Mouse (Mus musculus): ENCODE measurements at regions not wholly inside any gene's neighbourhood (a gene's known extent, or its start where the extent isn't known, plus 50 kb on each side); places are given as distances from the start of the nearest gene placed in this dataset.

DNA sequence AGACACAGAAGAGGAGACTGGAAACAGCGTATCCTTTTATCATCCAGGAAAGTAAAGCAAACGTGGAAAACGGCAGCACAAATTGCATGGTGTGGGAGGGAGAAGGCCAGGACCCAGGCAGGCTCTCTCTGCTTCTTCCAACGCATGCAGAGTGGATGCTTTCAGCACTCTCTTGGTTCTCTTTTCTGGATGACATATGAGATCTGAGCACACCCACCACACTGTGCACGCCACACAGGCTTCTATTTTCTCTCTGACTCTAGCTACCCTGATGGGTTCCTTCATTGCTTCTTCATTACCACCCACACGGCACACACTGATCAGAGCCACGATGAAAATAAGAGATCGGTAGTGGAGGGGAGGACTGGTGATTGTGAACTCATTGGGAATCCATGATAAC lies 97.3 kb downstream of the Cavin4 start:
- TF ChIP-seq POLR2A (IDR thresholded peaks at IDR 0.05; ENCODE audit: low read depth, low read length) = no peak
- TF ChIP-seq CTCF (IDR thresholded peaks at IDR 0.05; ENCODE audit: extremely low read depth, insufficient read depth, insufficient read length, insufficient replicate concordance) = no peak

All from spleen, adult 2 months (tissue).